Mouse (Mus musculus) forebrain, embryonic 10.5 days (tissue): ENCODE measurements at regions not wholly inside any gene's neighbourhood (a gene's known extent, or its start where the extent isn't known, plus 50 kb on each side); places are given as distances from the start of the nearest gene placed in this dataset.

ENCODE experiments used
- DNase-seq: peaks from one replicate; pipeline ENCODE4 v3.0.0-alpha.2; 2017; ENCODE audit warnings: low spot score; ENCODE audit errors: extremely low spot score
- H3K27ac ChIP-seq: fragments of 300-500 bp; sonication (generic); 2 replicates; pipeline ENCODE4 v1.5.1; 2016; ENCODE audit warnings: mild to moderate bottlenecking
- H3K27me3 ChIP-seq: fragments of 300-500 bp; sonication (generic); 2 replicates; pipeline ENCODE4 v1.6.1; 2016; ENCODE audit warnings: mild to moderate bottlenecking; ENCODE audit not compliant: poor library complexity, severe bottlenecking
- H3K36me3 ChIP-seq: fragments of 300-500 bp; sonication (generic); replicated peaks from 2 replicates; pipeline ENCODE4 v1.6.1; 2016; ENCODE audit warnings: mild to moderate bottlenecking, moderate library complexity
- H3K4me1 ChIP-seq: fragments of 300-500 bp; sonication (generic); 2 replicates; pipeline ENCODE4 v1.6.1; 2016
- H3K4me3 ChIP-seq: fragments of 300-500 bp; sonication (generic); 2 replicates; pipeline ENCODE4 v1.5.1; 2016; ENCODE audit warnings: mild to moderate bottlenecking, moderate library complexity
- H3K9me3 ChIP-seq: fragments of 300-500 bp; sonication (generic); 2 replicates; pipeline ENCODE4 v1.6.1; 2016; ENCODE audit warnings: mild to moderate bottlenecking, moderate library complexity
- whole genome bisulfite sequencing: fragments of 180-500 bp; shearing (Covaris S2); methylation state at CpG from one replicate; pipeline ENCODE4 v1.1.7; 2016; 5-methylcytosine and 5-hydroxymethylcytosine counted together

DNA sequence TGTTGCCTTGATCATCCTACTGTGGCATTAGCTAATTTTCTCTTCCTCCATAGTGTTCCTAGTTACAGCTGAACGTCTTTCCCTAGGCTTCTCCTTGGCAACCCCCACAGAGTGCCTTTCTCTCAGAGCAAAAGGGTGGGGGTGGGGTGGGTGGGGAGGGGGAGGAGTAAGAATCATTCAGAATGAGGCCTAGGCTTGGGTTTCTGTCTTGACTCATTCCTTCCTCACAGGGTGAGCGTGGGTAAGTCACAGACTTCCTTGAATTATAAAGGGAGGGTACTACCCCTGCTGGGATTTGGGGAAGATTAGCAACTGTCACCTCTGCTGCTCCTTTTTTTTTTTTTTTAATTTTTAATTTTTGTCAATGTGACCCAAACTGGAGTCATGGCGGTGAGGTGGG, 114.5 kb downstream of the Dhx35 start:
- Histone ChIP-seq H3K27ac (no peak overlapping the region), H3K4me1 (peaks cover 7% of the 10 kb centered on the region), H3K9me3 (no peaks in the 10 kb centered on the region), H3K27me3 (0 out of 2 replicates have a peak, but pooled peaks cover 3% of the 10 kb centered on the region), H3K4me3 (no peak overlapping the region), H3K36me3 (no peaks in the 10 kb centered on the region)
- WGBS, result 54% methylated on average over 3 of the region's 3 CpGs
- no peak for DNase-seq

DNA sequence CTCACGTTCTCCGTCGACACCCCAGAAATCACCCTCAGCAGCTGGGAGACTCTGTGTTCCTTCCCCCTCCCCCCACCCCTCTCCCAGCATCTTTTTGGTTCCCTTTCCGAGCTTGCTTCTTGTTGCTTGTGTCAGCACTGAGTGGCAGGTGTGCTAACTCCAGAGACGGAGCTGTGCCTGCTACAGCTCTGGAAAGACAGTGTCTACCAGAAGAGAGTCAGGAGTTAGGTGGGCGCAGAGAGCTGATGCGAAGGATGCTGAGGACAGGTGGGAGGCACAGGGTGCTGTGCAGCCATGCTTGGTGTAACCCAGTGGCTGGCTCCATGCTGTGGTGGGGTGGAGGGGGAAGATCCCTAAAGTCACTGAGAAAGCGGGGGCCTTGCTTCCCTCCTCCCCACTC, 115.7 kb downstream of the Dhx35 start:
- no peaks in the 10 kb centered on the region for H3K9me3 ChIP-seq

DNA sequence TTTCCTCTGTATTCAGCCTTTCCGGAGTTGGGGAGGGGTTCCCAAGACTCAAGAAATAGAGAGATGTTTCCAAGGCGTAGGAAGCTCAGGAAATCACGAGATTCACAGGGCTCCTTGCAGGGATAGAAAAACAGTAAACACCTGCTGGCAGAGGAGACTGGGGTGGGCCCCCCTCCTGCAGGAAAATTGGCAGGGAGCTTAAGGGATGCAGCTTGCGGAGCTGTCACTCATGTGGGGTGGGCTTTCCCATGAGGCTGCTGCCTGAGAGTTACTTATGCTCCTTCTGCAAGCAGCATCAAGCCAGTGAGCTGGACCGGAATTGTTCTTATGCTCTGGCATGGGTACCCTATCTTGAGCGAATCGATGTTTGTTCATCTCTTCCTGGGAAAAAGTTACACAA, 116.6 kb downstream of the Dhx35 start:
- H3K9me3 ChIP-seq, result no peaks in the 10 kb centered on the region
- no peak for DNase-seq
- H3K27me3 ChIP-seq, result 0 out of 2 replicates have a peak, but pooled peaks cover 3% of the 10 kb centered on the region
- H3K27ac ChIP-seq, result no peak overlapping the region
- no peaks in the 10 kb centered on the region for H3K36me3 ChIP-seq
- H3K4me3 ChIP-seq, result no peak overlapping the region
- H3K4me1 ChIP-seq, result peaks cover 7% of the 10 kb centered on the region
- 58% methylated on average over 7 of the region's 7 CpGs for WGBS

More for the DNA sequence above, 115.7 kb downstream of the Dhx35 start:
- Histone ChIP-seq H3K4me3 (no peak overlapping the region), H3K4me1 (peaks cover 7% of the 10 kb centered on the region), H3K27ac (no peak overlapping the region), H3K27me3 (0 out of 2 replicates have a peak, but pooled peaks cover 3% of the 10 kb centered on the region), H3K36me3 (no peaks in the 10 kb centered on the region)
- DNase-seq, result no peak
- WGBS, result 60% methylated on average over 8 of the region's 8 CpGs

DNA sequence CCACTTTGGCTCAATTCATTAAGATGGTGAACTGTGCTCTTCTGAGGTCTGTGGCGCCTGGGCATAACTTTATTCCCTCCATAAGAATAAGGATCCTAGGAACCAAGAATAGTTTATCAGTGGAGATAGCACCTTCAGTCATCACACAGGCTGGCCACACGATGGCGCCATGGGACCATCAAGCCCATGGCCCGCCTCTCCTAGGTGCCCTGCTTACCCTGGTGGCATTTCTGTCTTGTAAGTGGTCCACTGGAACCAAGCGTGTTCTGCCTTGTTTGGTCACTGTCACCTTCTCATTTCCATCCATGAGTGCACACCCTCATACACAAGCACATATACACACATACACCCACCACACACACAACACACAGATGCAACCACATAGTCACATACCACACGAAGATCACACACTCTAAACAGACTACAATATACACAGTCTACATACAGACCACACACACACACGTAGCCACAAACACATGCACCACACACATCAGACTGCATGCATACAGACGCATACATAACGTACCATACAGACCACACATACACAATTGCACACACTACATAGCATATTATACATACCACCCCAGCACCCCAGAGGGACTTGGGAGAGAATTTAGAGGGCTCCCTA, 118.1 kb downstream of the Dhx35 start:
- Histone ChIP-seq H3K27me3 (0 out of 2 replicates have a peak, but pooled peaks cover 3% of the 10 kb centered on the region), H3K4me1 (peaks cover 7% of the 10 kb centered on the region), H3K27ac (no peak overlapping the region), H3K36me3 (no peaks in the 10 kb centered on the region), H3K9me3 (no peaks in the 10 kb centered on the region), H3K4me3 (no peak overlapping the region)
- peak; percentile 53 for DNase-seq
- 43% methylated on average over 9 of the region's 9 CpGs for WGBS

DNA sequence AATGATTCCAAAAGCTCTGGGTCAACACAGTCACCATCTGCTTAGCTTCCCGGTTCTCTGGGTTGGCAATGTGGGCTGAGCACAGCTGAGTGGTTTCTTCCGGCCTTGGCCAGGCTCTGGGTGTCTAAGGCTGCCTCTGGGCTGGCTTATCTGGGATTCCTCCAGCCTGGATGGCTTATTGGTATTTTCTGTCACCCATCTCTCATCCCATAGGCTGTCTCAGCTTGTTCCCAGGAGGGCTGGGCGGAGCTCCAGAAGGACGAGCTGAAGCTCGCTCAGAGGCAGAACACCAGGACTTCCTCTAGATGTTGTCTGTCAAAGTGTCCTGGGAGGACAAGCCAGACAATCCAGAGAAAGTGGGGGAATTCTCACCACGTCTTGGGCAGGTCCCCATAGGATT, 122.8 kb downstream of the Dhx35 start:
- no peak overlapping the region for H3K27ac ChIP-seq
- no peaks in the 10 kb centered on the region for H3K27me3 ChIP-seq
- 71% methylated on average over 6 of the region's 6 CpGs for WGBS
- no peak overlapping the region for H3K4me3 ChIP-seq
- peaks cover 6% of the 10 kb centered on the region; the same call in 1 of the 2 replicates for H3K4me1 ChIP-seq
- H3K36me3 ChIP-seq, result no peaks in the 10 kb centered on the region
- H3K9me3 ChIP-seq, result no peaks in the 10 kb centered on the region
- no peak for DNase-seq

DNA sequence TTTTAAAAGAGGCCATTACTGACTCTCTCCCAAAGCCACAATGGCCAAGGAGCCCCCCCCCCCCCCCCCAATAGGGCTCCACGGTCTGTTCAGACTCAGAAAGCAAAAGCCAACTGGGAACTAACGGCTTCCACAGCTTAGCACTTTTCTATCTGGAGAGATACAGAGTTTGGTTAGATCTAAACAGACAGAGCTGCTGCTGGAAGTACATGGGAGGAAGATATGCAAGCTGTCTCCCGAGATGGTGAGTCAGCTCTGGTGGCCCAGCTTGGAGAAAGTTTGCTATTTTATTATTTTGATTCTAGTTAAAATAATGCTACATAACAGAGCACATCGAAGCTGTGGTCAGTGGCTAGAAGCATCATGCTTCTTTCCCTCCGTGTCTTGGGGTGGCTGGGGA, 123.7 kb downstream of the Dhx35 start:
- no peaks in the 10 kb centered on the region for H3K9me3 ChIP-seq
- H3K27me3 ChIP-seq, result no peaks in the 10 kb centered on the region
- no peak overlapping the region for H3K4me3 ChIP-seq
- no peaks in the 10 kb centered on the region for H3K36me3 ChIP-seq
- H3K27ac ChIP-seq, result no peak overlapping the region
- WGBS, result 86% methylated on average over 5 of the region's 5 CpGs
- H3K4me1 ChIP-seq, result peaks cover 6% of the 10 kb centered on the region; the same call in 1 of the 2 replicates
- no peak for DNase-seq

DNA sequence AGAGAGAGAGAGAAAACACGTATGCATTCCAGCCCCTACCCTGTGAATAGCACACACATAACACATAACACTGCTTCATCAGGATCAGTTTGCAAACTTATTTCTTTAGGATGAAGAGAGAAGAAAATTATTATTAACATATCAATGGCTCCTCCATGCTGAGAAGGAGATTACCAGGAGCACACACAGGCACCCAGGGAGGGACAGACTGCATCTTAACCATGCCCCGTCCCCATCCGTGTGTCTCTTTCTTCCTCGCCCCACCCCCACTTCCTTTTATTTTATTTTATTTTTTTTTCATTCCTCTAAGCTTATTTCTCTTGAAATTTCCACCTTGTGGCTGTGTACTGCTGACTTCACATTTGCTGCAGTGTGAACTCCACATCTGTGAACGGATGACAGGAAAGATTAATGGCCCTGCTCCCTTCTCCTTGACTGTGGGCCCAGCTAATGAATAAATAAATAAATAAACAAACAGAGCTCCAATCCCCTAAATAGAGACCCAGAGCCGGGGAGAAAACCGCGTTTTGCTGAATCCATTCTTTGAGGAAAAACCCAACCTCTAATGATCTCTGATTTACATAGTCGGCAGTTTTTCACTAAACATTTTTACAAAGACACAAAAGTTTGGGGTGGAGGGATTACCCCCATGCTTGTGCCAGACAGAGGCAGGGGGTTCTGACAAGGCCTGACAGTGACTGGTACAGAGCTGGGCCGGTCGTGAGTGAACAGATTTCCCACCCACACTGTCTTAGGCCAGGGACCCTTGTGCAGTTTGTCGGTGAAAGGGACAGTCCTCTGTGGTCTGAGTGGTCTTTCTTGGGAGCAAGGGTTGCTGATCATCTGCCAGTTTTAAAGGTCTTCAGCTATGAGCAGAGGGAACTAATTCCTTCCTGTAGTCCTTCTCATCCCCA, 127.0 kb downstream of the Dhx35 start:
- Histone ChIP-seq H3K27me3 (no peaks in the 10 kb centered on the region), H3K27ac (no peak overlapping the region), H3K9me3 (no peaks in the 10 kb centered on the region), H3K4me1 (peaks cover 6% of the 10 kb centered on the region; the same call in 1 of the 2 replicates), H3K4me3 (no peak overlapping the region), H3K36me3 (no peaks in the 10 kb centered on the region)
- DNase-seq, result no peak
- 65% methylated on average over 12 of the region's 12 CpGs for WGBS

DNA sequence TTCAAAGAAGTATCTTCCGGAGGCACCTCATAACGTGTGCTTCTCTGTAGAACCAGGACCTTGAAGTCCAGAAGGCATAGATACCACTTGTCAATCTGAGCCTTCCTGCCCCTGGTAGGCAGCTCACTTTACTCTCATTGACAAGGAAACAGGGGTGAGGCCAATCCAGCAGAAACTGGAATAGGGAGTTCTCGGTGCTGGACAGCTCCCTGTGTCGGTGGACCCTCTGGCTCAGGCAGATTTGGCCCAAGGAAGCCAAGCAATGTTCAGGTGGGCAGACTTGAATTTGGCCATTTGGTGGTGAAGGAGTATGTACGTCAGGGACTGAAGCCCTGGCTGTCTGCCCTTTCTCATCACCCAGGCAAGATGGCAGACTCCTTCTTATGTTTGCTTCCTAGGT, 128.2 kb downstream of the Dhx35 start:
- DNase-seq, result peak; percentile 19
- Histone ChIP-seq H3K36me3 (no peaks in the 10 kb centered on the region), H3K4me1 (peaks cover 6% of the 10 kb centered on the region; the same call in 1 of the 2 replicates), H3K27me3 (no peaks in the 10 kb centered on the region), H3K4me3 (no peak overlapping the region), H3K27ac (no peak overlapping the region), H3K9me3 (no peaks in the 10 kb centered on the region)
- 52% methylated on average over 5 of the region's 5 CpGs for WGBS

DNA sequence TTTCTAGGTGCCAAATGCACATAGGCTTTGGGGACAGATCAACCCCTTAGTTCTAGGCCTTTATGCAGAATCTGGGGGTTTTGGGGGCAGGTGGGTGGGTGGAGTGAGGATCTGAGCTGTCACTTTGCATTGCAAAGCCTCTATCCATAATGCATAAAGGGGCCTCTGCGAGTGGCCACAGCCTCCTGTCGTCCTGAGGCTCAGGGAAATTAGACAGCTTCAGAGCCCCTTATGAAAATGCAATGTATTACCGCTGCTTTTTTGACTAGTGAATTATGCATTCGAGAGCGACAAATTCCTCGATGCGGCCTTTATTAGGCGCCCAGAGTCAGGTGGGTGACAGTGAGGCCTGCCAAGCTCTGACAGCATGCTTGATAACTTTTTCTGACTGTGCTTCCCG, 134.9 kb downstream of the Dhx35 start:
- H3K27me3 ChIP-seq, result no peaks in the 10 kb centered on the region
- DNase-seq, result no peak
- 87% methylated on average over 9 of the region's 9 CpGs for WGBS
- no peak overlapping the region for H3K4me3 ChIP-seq
- no peaks in the 10 kb centered on the region for H3K9me3 ChIP-seq
- no peaks in the 10 kb centered on the region for H3K36me3 ChIP-seq
- H3K4me1 ChIP-seq, result no peaks in the 10 kb centered on the region
- no peak overlapping the region for H3K27ac ChIP-seq

DNA sequence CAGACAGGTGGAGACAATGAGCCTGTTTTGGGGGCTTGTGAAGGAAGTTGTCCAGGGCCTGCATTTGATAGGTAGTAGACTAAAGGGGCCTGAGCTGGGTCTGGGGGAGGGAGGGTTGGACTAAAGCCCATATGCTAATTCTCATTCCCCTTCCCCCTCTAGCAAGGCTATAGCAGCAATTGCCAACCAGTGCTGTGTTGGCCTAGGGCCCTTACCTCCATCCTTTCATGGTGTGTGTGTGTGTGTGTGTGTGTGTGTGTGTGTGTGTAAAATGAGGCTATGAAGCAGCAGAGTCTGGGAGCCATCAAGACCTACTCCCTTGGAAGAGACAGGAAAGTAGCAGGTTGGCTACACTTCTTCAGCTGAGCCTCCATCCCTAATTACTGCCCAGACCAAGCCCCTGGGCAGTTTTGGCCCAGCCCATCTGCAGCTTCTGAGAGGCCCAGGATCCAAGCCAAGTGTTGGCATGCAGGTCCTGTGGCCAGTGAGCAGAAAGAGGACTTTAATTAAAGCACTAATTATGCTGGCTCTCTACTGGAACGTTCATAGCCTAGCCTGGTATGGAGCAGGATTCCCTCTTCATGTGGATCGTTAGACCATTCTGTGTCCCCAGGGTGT, 143.4 kb downstream of the Dhx35 start:
- Histone ChIP-seq H3K4me3 (no peak overlapping the region), H3K27me3 (no peaks in the 10 kb centered on the region), H3K9me3 (peaks cover 4% of the 10 kb centered on the region; the same call in 1 of the 2 replicates), H3K4me1 (no peaks in the 10 kb centered on the region), H3K36me3 (no peaks in the 10 kb centered on the region), H3K27ac (no peak overlapping the region)
- DNase-seq, result no peak
- WGBS, result 63% methylated on average over 2 of the region's 2 CpGs

DNA sequence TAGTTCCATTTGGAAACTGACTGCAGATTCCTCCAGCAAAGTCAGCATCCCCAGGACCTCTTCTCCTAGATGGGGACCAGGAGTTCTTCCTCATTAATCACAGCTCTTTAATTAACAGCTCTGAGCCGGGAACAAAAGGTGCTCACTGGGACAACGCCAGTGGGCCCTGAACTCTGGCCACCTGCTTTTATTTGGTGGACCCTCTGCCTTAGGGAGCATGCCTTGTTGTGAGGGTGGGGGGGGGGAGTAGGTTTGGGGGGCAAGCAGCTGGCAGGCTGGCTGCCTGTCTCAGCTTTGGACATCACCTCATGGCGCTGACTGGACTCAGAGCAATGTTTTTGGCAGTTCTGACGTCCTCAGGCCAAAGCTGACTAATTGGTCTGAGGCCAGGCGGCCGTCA, 154.8 kb downstream of the Dhx35 start:
- H3K4me1 ChIP-seq, result peaks cover 15% of the 10 kb centered on the region
- DNase-seq, result no peak

DNA sequence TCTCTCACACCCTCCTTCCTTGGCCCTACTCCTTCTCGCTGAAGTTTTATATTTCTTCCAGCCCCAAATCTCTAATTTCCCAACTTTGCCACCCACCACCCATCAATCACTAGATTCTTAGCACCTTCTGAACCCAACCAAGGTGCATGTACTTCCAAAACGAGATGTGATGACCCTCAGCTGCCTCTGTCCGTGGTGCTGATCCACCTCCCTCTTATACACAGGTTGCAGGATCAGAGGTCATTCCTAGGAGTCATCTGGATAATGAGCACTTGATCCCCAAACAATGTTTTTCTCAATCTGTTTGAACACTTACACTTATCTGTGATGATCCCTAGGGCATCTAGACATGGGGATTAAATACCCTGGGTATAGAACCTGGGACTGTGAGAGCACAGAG, 156.5 kb downstream of the Dhx35 start:
- 41% methylated on average over 3 of the region's 3 CpGs for WGBS
- H3K27ac ChIP-seq, result no peak overlapping the region
- peaks cover 15% of the 10 kb centered on the region for H3K4me1 ChIP-seq
- DNase-seq, result no peak
- no peak overlapping the region for H3K4me3 ChIP-seq
- H3K9me3 ChIP-seq, result no peaks in the 10 kb centered on the region
- no peaks in the 10 kb centered on the region for H3K27me3 ChIP-seq
- H3K36me3 ChIP-seq, result no peaks in the 10 kb centered on the region

More for the DNA sequence above, 154.8 kb downstream of the Dhx35 start:
- WGBS, result 26% methylated on average over 6 of the region's 6 CpGs
- Histone ChIP-seq H3K27me3 (no peaks in the 10 kb centered on the region), H3K4me3 (no peak overlapping the region), H3K27ac (peak overlapping the region; percentile 21; the same call in 1 of the 2 replicates), H3K9me3 (no peaks in the 10 kb centered on the region), H3K36me3 (no peaks in the 10 kb centered on the region)

DNA sequence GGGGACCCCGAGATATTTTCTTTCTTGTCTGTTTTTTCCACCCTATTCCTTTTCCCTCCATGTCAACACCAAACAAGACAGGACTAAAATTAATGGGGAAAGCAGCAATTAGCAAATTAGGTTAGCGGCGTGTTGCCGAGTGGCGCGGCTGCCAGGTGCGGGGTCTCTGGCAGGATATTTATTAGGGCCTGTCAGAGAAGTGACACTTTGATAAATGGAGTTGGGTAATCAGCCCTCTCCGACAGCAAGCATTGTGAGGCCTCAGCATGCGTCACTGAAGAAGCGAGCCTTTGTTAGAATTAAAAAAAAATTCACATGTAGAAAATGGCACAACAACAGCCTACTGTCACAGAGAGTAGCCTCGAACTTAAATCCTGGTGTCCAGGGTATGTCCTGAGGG, 162.3 kb downstream of the Dhx35 start:
- H3K9me3 ChIP-seq, result no peaks in the 10 kb centered on the region
- DNase-seq, result no peak
- WGBS, result 87% methylated on average over 11 of the region's 11 CpGs
- H3K27me3 ChIP-seq, result no peaks in the 10 kb centered on the region
- H3K4me3 ChIP-seq, result no peak overlapping the region
- no peak overlapping the region for H3K27ac ChIP-seq
- no peaks in the 10 kb centered on the region for H3K36me3 ChIP-seq
- no peaks in the 10 kb centered on the region for H3K4me1 ChIP-seq
